Mouse (Mus musculus) limb, embryonic 12.5 days (tissue): ENCODE data around the gene Hint1. TPM values are rescaled to one million over a fixed set of nuclear protein-coding genes. Genes with fewer than 3 reads are reported as not detected.

Experiments
- ATAC-seq: fragments of 200-750 bp; cut with Nextera tagmentation; 2 replicates; pipeline ENCODE4 v1.8.0; 2017; ENCODE audit warnings: low read depth, moderate TSS enrichment; ENCODE audit not compliant: insufficient number of reproducible peaks, insufficient read depth, low FRiP score, low TSS enrichment
- H3K27ac ChIP-seq: fragments of 300-500 bp; sonication (generic); 2 replicates; pipeline ENCODE4 v1.5.1; 2016; ENCODE audit warnings: mild to moderate bottlenecking, moderate library complexity
- H3K27me3 ChIP-seq: fragments of 300-500 bp; sonication (generic); 2 replicates; pipeline ENCODE4 v1.6.1; 2016; ENCODE audit warnings: mild to moderate bottlenecking, moderate library complexity
- H3K36me3 ChIP-seq: fragments of 300-500 bp; sonication (generic); 2 replicates; pipeline ENCODE4 v1.6.1; 2016; ENCODE audit warnings: mild to moderate bottlenecking, moderate library complexity
- H3K4me1 ChIP-seq: fragments of 300-500 bp; sonication (generic); replicated peaks from 2 replicates; pipeline ENCODE4 v1.6.1; 2016
- H3K4me2 ChIP-seq: fragments of 300-500 bp; sonication (generic); 2 replicates; pipeline ENCODE4 v1.6.1; 2016; ENCODE audit warnings: mild to moderate bottlenecking, moderate library complexity
- H3K4me3 ChIP-seq: fragments of 300-500 bp; sonication (generic); replicated peaks from 2 replicates; pipeline ENCODE4 v1.5.1; 2016; ENCODE audit warnings: mild to moderate bottlenecking
- H3K9ac ChIP-seq: fragments of 300-500 bp; sonication (generic); replicated peaks from 2 replicates; pipeline ENCODE4 v1.6.1; 2016; ENCODE audit warnings: mild to moderate bottlenecking, moderate library complexity
- H3K9me3 ChIP-seq: fragments of 300-500 bp; sonication (generic); 2 replicates; pipeline ENCODE4 v1.6.1; 2016; ENCODE audit warnings: mild to moderate bottlenecking, moderate library complexity
- WGBS: fragments of 180-500 bp; shearing (Covaris S2); methylation state at CpG from one replicate; pipeline ENCODE4 v1.1.7; 2016; 5-methylcytosine and 5-hydroxymethylcytosine counted together
- polyA plus RNA-seq: library from polyadenylated mRNA; unstranded; fragments of >200 nt; fragmentation: Nextera tagmentation; extraction: Ambion mirVana; gene quantifications from 2 replicates; pipeline ENCODE4 v1.2.1, GENCODE M21; 2016

Hint1 gene
- polyA plus RNA-seq, 1 experiment from 2014 or later = 697 TPM

DNA sequence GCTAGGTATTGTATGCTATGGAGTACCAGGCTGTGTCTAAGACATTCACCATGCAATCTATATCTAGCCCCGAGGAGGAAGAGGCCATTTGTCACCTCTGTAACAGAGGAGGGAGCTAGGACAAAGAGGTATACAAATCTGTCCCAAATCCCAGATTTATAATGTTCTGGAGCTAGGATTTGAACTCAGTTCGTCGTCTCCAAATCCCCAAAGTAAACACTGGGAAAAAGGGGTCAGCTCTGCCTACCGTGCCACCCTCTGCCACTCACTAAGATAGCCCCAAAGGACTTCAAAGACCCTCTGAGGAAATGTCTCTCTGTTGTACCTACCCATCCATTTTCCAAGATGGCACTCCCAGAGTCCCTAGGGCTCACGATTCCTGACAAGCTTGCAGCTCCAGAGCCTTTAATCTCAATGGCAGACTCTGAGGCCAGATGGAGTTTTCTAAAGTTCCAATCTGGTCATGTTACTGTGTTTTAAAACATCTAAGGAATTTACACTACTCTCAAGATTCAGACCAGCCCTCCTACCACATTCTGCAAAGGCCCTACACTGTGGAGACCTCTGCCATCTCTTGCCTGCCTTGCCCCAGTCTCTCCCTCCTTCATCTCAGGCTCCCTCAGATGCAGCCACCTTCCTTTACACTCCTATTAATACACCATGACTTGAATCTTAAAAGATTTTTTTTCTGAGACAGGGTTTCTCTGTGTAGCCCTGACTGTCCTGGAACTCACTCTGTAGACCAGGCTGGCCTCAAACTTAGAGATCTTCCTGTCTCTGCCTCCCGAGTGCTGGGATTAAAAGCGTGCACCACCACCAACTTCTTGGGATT lies 45.7 kb downstream of the Hint1 start:
- Histone ChIP-seq H3K36me3 (peaks cover 79% of the 10 kb centered on the region), H3K9ac (no peak overlapping the region), H3K4me3 (no peak overlapping the region), H3K27me3 (no peaks in the 10 kb centered on the region), H3K27ac (no peak overlapping the region), H3K9me3 (no peaks in the 10 kb centered on the region), H3K4me1 (no peaks in the 10 kb centered on the region), H3K4me2 (no peak overlapping the region)
- WGBS = 85% methylated on average over 7 of the region's 7 CpGs
- no peak for ATAC-seq

DNA sequence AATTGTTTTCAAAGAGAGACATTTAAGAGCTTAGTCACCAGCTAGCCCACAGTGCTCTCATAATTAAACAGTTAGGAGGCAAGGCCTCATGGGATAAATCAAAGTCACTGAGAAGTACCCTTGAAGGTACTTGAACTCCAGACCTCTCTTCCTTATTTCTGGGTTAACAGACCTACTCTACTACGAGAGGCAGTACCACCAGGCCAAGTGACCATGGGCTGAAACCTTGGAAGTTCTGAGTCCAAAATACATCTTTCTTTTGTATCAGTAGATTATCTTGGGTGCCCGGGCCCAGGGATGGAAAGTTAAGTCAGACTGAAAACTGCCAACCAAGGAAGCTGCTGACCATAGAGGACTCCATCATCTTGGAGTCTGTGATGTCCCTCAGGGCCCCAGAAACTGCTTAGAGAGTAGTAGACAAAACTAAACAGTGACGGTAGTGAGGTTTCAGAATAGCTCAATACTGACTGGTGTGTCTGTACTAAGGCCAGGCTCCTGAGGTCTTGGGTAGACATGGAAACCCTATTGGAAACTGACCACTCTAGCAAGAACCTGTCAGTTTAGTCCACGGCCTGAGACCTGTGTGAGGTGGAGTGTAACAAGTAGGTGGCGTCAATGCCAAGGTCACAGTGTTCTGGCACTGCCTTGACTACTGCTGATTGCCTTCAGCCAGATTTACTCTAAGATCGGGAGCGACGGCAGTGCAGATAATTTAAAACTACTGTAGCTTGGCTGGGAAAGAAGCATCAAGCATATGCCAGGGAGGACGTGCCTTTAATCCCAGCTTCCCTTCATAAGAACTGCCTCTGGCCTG lies 46.5 kb downstream of the Hint1 start:
- H3K4me3 ChIP-seq = no peak overlapping the region
- no peak overlapping the region for H3K4me2 ChIP-seq
- WGBS = 88% methylated on average over 9 of the region's 9 CpGs
- H3K9me3 ChIP-seq = no peaks in the 10 kb centered on the region
- H3K36me3 ChIP-seq = peaks cover 87% of the 10 kb centered on the region
- no peaks in the 10 kb centered on the region for H3K27me3 ChIP-seq
- H3K4me1 ChIP-seq = no peaks in the 10 kb centered on the region
- H3K9ac ChIP-seq = no peak overlapping the region
- no peak overlapping the region for H3K27ac ChIP-seq
- no peak for ATAC-seq

DNA sequence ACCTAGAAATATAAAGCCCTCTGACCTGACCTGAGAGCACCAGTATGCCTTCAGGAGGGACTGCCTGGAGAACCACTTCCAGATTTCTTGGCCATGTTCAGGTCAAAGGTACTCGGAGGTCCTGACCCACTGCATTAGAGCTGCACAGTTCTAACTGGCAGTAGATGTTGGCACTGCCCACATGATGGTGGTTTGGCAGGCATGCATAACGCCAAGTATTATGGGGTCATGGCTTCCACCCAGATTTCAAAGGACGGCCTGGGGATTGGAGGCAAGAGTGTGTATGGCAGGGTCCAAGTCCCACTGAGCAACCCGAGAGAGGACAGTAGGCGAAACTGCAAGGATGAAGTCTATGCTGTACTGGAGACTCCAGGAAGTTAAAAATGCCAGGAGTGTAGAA lies 47.7 kb downstream of the Hint1 start:
- no peak overlapping the region for H3K4me2 ChIP-seq
- no peaks in the 10 kb centered on the region for H3K4me1 ChIP-seq
- H3K27me3 ChIP-seq = no peaks in the 10 kb centered on the region
- no peak overlapping the region for H3K4me3 ChIP-seq
- no peak for ATAC-seq
- H3K9ac ChIP-seq = no peak overlapping the region
- H3K36me3 ChIP-seq = peaks cover 95% of the 10 kb centered on the region
- 84% methylated on average over 5 of the region's 5 CpGs for WGBS
- H3K27ac ChIP-seq = no peak overlapping the region
- H3K9me3 ChIP-seq = no peaks in the 10 kb centered on the region

DNA sequence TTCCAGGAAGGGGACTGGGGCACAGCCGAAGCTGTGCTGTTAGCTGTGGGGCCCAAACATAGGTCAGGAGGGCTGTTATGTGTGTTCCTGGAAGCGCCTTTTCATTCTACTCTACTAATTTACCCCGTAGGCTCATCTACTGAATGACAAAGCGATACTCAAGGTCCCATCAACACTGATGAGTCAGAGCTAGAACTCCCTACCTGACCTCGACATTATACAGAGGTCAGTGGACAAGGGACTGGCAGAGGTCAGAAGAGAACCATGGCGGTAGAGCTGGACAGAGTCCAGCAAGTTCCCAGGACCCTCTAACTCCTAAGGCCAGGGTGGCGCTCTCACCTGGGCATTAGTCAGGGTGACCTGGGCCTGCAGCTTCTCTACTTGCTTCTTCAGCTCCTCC lies 51.3 kb downstream of the Hint1 start:
- Histone ChIP-seq H3K36me3 (peaks cover 93% of the 10 kb centered on the region), H3K4me3 (no peak overlapping the region), H3K9ac (no peak overlapping the region), H3K9me3 (no peaks in the 10 kb centered on the region), H3K27ac (no peak overlapping the region), H3K4me1 (no peaks in the 10 kb centered on the region), H3K27me3 (no peaks in the 10 kb centered on the region), H3K4me2 (no peak overlapping the region)
- ATAC-seq = no peak
- WGBS = 96% methylated on average over 7 of the region's 7 CpGs

DNA sequence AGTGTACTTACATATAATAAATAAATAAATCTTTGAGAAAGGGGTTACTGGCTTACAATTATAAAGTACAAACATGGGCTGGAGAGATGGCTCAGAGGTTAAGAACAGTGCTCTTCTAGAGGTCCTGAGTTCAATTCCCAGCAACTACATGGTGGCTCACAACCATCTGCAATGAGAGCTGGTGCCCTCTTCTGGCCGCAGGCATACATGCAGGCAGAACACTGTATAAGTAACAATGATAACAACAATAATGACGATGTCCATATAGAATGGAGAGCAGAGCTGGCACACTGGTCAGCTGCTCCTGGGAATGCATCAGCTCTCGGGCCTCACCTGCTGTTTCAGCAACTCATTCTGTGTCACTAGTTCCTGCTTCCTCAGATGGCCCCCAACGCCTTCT lies 52.1 kb downstream of the Hint1 start:
- H3K9ac ChIP-seq = no peak overlapping the region
- 84% methylated on average over 4 of the region's 4 CpGs for WGBS
- no peaks in the 10 kb centered on the region for H3K4me1 ChIP-seq
- peaks cover 92% of the 10 kb centered on the region for H3K36me3 ChIP-seq
- no peak overlapping the region for H3K4me2 ChIP-seq
- no peak overlapping the region for H3K4me3 ChIP-seq
- no peaks in the 10 kb centered on the region for H3K27me3 ChIP-seq
- no peak for ATAC-seq
- no peak overlapping the region for H3K27ac ChIP-seq
- no peaks in the 10 kb centered on the region for H3K9me3 ChIP-seq

Other genes starting within 250 kb of the Hint1 start
- gene Cdc42se2, start 78.7 kb upstream of the Hint1 start, polyA plus RNA-seq = 118 and 119 TPM in 2 replicates
- gene Lyrm7, start 5.5 kb upstream of the Hint1 start, polyA plus RNA-seq = 6.1 and 14.0 TPM in 2 replicates
- 31.0 and 36.4 TPM in 2 replicates for gene Gpx3, start 36.1 kb downstream of the Hint1 start, polyA plus RNA-seq
- 17.5 and 18.0 TPM in 2 replicates for gene Tnip1, start 96.5 kb downstream of the Hint1 start, polyA plus RNA-seq
- gene Anxa6, start 167.1 kb downstream of the Hint1 start, polyA plus RNA-seq = 168 and 178 TPM in 2 replicates
- gene Ccdc69, start 211.7 kb downstream of the Hint1 start, polyA plus RNA-seq = 0.24 and 0.29 TPM in 2 replicates
- gene Gm2a, start 231.7 kb downstream of the Hint1 start, polyA plus RNA-seq = 10.9 and 11.1 TPM in 2 replicates